Mouse (Mus musculus) hindbrain, embryonic 11.5 days (tissue): ENCODE results near the gene Selp. TPM values are rescaled to one million over a fixed set of nuclear protein-coding genes. Genes with fewer than 3 reads are reported as not detected.

Experiments
- ATAC-seq: fragments of 200-750 bp; cut with Nextera tagmentation; 2 replicates; pipeline ENCODE4 v1.8.0; 2017; ENCODE audit warnings: mild to moderate bottlenecking, moderate TSS enrichment, moderate library complexity; ENCODE audit not compliant: low FRiP score
- DNase-seq: peaks from one replicate; pipeline ENCODE4 v3.0.0-alpha.2; 2015; ENCODE audit warnings: low spot score
- H3K27ac ChIP-seq: fragments of 300-500 bp; sonication (generic); 2 replicates; pipeline ENCODE4 v1.5.1; 2014; ENCODE audit warnings: mild to moderate bottlenecking, low read depth, low read length
- H3K27me3 ChIP-seq: fragments of 300-500 bp; sonication (generic); 2 replicates; pipeline ENCODE4 v1.6.1; 2014; ENCODE audit warnings: mild to moderate bottlenecking, low read length, moderate library complexity, mixed read lengths; ENCODE audit not compliant: control insufficient read depth, insufficient read depth
- H3K36me3 ChIP-seq: fragments of 300-500 bp; sonication (generic); 2 replicates; pipeline ENCODE4 v1.6.1; 2014; ENCODE audit warnings: mild to moderate bottlenecking, low read length, moderate library complexity, mixed read lengths; ENCODE audit not compliant: control insufficient read depth, insufficient read depth
- H3K4me1 ChIP-seq: fragments of 300-500 bp; sonication (generic); replicated peaks from 2 replicates; pipeline ENCODE4 v1.6.1; 2014; ENCODE audit warnings: low read length, mixed read lengths; ENCODE audit not compliant: control insufficient read depth, insufficient read depth
- H3K4me2 ChIP-seq: fragments of 300-500 bp; sonication (generic); replicated peaks from 2 replicates; pipeline ENCODE4 v1.6.1; 2014; ENCODE audit warnings: mild to moderate bottlenecking, low read depth, low read length
- H3K4me3 ChIP-seq: fragments of 300-500 bp; sonication (generic); 2 replicates; pipeline ENCODE4 v1.5.1; 2014; ENCODE audit warnings: low read depth, low read length
- H3K9ac ChIP-seq: fragments of 300-500 bp; sonication (generic); 2 replicates; pipeline ENCODE4 v1.6.1; 2014; ENCODE audit warnings: low read depth, low read length
- H3K9me3 ChIP-seq: fragments of 300-500 bp; sonication (generic); 2 replicates; pipeline ENCODE4 v1.6.1; 2016; ENCODE audit warnings: low read length; ENCODE audit not compliant: control insufficient read depth
- WGBS: fragments of 180-500 bp; shearing (Covaris S2); extraction: QIAGEN DNeasy Blood & Tissue Kit; methylation state at CpG from one replicate; pipeline ENCODE4 v1.1.7; 2014; 5-methylcytosine and 5-hydroxymethylcytosine counted together
- polyA plus RNA-seq: library from polyadenylated mRNA; unstranded; fragments of >200 nt; fragmentation: Nextera tagmentation; extraction: Ambion mirVana; gene quantifications from 2 replicates; pipeline ENCODE4 v1.2.1, GENCODE M21; 2014

The Selp gene
- 0.06 TPM in 1 of 2 replicates, not detected in the other for polyA plus RNA-seq

DNA sequence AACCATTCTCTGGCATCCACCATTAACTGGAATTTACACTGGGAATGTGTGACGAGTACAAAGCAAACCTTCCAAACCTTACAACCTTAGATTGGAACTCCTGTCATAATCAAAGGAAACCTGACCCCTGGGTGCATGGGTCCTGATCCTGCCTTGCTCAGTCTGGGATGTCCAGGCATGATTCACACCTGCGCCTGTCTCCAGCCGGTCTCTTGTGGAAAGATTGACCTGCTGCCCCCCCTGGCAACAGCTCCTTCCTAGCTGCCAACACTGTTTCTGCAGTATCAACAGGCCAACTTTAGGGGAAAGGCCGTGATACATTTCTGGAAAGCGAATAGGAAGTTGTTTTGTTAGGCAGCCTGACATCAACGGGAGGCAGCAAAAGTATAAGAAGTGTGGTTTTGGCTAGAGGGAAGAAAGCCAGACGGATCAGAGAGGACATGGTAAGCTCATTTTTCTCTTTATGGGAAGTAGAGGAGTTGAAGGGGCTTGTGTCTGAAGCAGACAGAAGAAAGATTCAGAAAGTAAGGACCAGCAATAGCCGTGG is at the start of gene Selp:
Gene Selp, plus strand, starts transcription at position 318 of the 547 bp plus-strand sequence.
- WGBS = 77% methylated on average over 8 of the region's 8 CpGs
- Histone ChIP-seq H3K4me2 (no peak within 1 kb of the TSS), H3K4me1 (no peaks in the 10 kb centered on the region), H3K9me3 (no peaks in the 10 kb centered on the region), H3K4me3 (no peak within 1 kb of the TSS), H3K9ac (no peak within 1 kb of the TSS), H3K27me3 (no peaks in the 10 kb centered on the region), H3K36me3 (no peaks in the 10 kb centered on the region), H3K27ac (no peak within 1 kb of the TSS)
- DNase-seq = no peak
- no peak for ATAC-seq

DNA sequence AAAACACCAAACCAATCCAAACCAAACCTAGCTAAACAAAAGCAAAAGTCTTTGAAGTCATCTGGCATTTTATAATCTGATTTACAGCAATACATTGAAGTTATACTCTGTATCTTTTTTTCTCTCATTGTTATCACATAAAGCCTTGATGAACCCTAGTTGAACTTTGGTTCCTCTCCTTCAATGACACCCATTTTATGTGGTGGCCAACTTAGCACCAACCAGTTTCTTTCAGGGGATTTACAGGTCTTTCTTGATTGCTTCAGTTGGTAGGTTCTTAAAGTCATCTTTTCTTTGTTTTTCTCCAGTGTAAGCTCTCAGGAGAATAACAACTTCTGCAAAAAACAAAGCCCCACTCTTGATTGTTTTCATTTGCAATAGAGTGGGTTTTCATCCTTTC is 45.8 kb upstream of the Selp start:
- Histone ChIP-seq H3K4me2 (no peak overlapping the region), H3K9me3 (no peaks in the 10 kb centered on the region), H3K36me3 (no peaks in the 10 kb centered on the region), H3K27ac (no peak overlapping the region), H3K4me3 (no peak overlapping the region), H3K9ac (no peak overlapping the region), H3K4me1 (no peaks in the 10 kb centered on the region), H3K27me3 (no peaks in the 10 kb centered on the region)
- ATAC-seq (no peak), DNase-seq (no peak)

DNA sequence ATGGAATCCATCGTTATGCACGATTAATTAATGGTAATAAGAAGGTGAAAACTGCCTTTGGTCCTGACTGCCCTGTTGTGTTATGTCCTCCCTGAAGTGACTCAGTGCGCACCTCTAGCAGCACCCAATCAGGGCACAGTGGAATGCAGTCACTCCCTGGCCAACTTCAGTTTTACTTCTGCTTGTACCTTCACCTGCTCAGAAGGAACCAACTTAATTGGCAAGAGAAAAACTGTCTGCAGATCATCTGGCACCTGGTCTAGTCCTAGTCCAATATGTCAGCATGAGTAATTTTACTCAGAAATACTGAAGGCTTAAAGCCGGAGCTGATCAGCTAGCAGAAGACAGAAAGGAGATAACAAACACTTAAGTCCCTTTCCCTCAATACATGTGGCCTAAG is 44.6 kb upstream of the Selp start:
- no peak for ATAC-seq
- 88% methylated on average over 4 of the region's 4 CpGs for WGBS
- Histone ChIP-seq H3K27me3 (no peaks in the 10 kb centered on the region), H3K36me3 (no peaks in the 10 kb centered on the region), H3K9ac (no peak overlapping the region), H3K4me1 (no peaks in the 10 kb centered on the region), H3K4me2 (no peak overlapping the region), H3K27ac (no peak overlapping the region), H3K9me3 (no peaks in the 10 kb centered on the region), H3K4me3 (no peak overlapping the region)
- DNase-seq = no peak

DNA sequence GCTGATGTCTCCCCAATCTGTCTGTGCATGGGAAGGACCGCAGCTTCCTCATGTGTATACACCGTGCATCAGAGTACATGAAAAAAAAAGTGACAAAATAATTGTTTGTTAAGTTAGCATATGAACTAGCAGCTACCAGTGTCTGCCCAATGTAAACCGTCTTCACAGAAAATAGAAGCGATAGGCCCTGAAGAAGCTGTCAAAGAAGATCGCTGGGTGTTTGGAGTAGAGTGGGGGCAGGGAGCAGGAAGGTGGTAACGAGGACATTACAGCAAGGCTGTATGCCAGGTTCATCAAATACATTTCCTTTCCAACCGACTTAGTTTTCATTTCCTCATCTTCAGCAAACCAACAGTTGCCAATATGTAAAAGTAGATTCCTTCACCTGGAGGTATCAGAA is 44.0 kb upstream of the Selp start:
- no peaks in the 10 kb centered on the region for H3K4me1 ChIP-seq
- WGBS = 89% methylated on average over 7 of the region's 7 CpGs

DNA sequence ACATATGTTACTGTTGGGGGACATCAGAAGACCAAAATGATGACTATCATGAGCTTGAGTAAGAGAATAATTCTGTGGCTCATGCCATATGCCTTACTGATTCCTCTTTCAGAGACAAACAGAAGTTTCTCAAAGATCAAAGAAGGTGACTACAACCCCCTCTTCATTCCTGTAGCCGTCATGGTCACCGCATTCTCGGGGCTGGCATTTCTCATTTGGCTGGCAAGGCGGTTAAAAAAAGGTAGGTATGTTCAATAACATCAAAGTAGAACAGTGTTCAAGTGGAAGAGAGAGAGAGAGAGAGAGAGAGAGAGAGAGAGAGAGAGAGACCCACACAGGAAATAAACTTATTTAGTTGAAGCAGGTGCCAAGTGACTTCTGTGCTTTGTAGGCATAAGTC is 43.1 kb upstream of the Selp start:
- Histone ChIP-seq H3K9me3 (no peaks in the 10 kb centered on the region), H3K36me3 (no peaks in the 10 kb centered on the region), H3K4me1 (no peaks in the 10 kb centered on the region), H3K4me3 (no peak overlapping the region), H3K27ac (no peak overlapping the region), H3K4me2 (no peak overlapping the region), H3K27me3 (no peaks in the 10 kb centered on the region), H3K9ac (no peak overlapping the region)
- WGBS = 91% methylated on average over 4 of the region's 4 CpGs
- ATAC-seq (no peak), DNase-seq (no peak)

More for the DNA sequence above, 44.0 kb upstream of the Selp start:
- H3K27ac ChIP-seq = no peak overlapping the region
- H3K4me3 ChIP-seq = no peak overlapping the region
- H3K9ac ChIP-seq = no peak overlapping the region
- ATAC-seq (no peak), DNase-seq (no peak)
- no peak overlapping the region for H3K4me2 ChIP-seq
- H3K9me3 ChIP-seq = no peaks in the 10 kb centered on the region
- H3K36me3 ChIP-seq = no peaks in the 10 kb centered on the region
- H3K27me3 ChIP-seq = no peaks in the 10 kb centered on the region

DNA sequence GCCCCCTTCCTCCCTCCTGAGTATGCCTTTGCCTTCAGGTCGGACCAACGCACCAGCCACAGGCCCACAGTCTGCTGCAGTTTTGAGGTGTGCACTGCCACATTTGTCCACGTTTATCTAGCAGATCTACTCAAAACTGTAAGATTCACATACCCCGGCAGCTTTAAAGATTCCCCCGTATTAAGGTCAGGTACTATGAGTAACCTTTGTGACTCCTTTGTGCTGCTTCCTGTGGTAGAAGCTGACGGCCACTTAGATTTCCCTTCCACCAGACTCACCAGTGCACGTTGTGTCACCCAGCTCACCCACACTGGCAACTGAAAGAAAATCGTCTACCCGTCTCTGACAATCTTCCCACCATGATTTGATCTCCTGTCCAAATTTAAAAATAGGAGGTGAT is 42.0 kb upstream of the Selp start:
- no peaks in the 10 kb centered on the region for H3K27me3 ChIP-seq
- no peaks in the 10 kb centered on the region for H3K36me3 ChIP-seq
- 86% methylated on average over 9 of the region's 9 CpGs for WGBS
- ATAC-seq (no peak), DNase-seq (no peak)
- no peak overlapping the region for H3K27ac ChIP-seq
- H3K4me1 ChIP-seq = no peaks in the 10 kb centered on the region
- H3K9ac ChIP-seq = no peak overlapping the region
- no peaks in the 10 kb centered on the region for H3K9me3 ChIP-seq
- no peak overlapping the region for H3K4me3 ChIP-seq
- no peak overlapping the region for H3K4me2 ChIP-seq

DNA sequence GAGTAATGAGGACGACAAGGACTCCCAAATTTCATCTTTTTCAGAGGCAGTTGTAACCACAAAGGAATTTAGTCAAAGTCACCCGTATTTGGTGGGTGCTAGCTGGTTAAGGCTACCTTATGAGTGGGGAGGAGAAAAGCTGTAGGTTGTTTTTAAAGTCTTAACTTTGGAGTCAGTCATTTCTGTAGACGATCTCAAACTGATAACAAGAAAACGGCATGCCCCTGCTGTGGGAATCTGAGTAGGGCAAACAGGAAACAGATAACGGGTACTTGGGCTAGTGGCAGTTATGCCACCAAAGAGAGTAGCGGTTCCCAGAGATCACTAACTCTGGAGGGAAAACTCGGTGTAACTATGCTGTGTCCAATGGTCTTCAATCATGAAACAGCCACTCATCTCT is 41.3 kb upstream of the Selp start:
- WGBS = 89% methylated on average over 7 of the region's 7 CpGs
- Histone ChIP-seq H3K27ac (no peak overlapping the region), H3K4me2 (no peak overlapping the region), H3K4me3 (no peak overlapping the region), H3K9ac (no peak overlapping the region), H3K27me3 (no peaks in the 10 kb centered on the region), H3K36me3 (no peaks in the 10 kb centered on the region), H3K9me3 (no peaks in the 10 kb centered on the region), H3K4me1 (no peaks in the 10 kb centered on the region)
- DNase-seq (no peak), ATAC-seq (no peak)

DNA sequence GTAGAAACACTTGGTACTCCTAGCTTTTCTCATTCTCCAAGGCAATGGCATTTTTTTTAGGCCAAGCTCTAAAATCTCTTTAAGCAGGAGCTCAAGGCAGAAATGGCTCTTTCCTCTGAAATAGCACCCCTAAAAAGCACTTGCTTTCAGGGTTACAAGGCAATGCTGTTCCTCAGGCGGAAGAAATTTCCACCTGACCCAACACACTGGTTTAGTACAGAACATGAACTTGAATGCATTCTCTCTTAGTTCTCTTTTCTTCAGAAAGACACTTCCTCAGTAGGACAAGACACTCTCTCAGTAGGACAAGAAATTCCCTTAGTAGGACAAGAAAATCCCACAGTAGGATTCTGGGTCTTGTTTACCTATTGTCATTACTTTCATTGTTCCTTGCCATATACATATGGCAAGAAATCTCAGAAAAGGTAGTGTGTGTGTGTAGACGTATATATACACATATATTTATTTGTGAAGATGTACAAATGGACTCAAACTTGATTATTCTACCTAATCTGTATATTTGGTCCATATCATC is 40.4 kb upstream of the Selp start:
- H3K4me1 ChIP-seq = no peaks in the 10 kb centered on the region
- no peak for DNase-seq
- H3K27ac ChIP-seq = no peak overlapping the region
- no peak overlapping the region for H3K4me2 ChIP-seq
- no peak overlapping the region for H3K9ac ChIP-seq
- no peaks in the 10 kb centered on the region for H3K27me3 ChIP-seq
- no peaks in the 10 kb centered on the region for H3K36me3 ChIP-seq
- H3K4me3 ChIP-seq = no peak overlapping the region
- WGBS = 90% methylated on average over 2 of the region's 2 CpGs
- H3K9me3 ChIP-seq = no peaks in the 10 kb centered on the region
- ATAC-seq = no peak

DNA sequence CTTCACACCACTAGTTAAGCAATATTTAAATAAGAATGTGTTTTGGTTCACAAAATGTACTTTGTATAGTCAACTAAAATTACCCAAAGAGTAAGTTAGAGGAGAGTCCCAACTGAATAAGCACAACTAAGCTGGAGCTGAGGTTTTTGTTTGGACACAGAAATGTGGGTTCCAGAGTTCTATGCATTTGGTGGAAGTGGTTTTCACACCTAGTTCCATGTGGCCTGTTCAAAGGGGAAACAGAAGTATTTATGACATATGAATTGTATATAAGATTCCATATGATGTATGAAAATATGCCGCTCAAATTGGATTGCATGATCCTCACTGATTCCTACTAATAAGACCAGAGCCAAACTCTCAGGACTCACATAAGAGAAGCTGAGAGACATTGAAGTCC is 39.6 kb upstream of the Selp start:
- no peaks in the 10 kb centered on the region for H3K27me3 ChIP-seq
- H3K4me3 ChIP-seq = no peak overlapping the region
- H3K9ac ChIP-seq = no peak overlapping the region
- H3K9me3 ChIP-seq = no peaks in the 10 kb centered on the region
- WGBS = 92% methylated on average over 1 of the region's 1 CpGs
- no peaks in the 10 kb centered on the region for H3K36me3 ChIP-seq
- H3K27ac ChIP-seq = no peak overlapping the region
- no peak overlapping the region for H3K4me2 ChIP-seq
- ATAC-seq = no peak
- no peak for DNase-seq
- no peaks in the 10 kb centered on the region for H3K4me1 ChIP-seq
